Mouse (Mus musculus) gastrocnemius, adult 2 months (tissue): ENCODE measurements around the gene Slc37a1. TPM values are rescaled to one million over a fixed set of nuclear protein-coding genes. Genes with fewer than 3 reads are reported as not detected.
A peak's percentile ranks its signal among the peaks of the same experiment; 100 is the strongest.

Source experiments
- DNase-seq: peaks from one replicate; pipeline ENCODE4 v3.0.0; 2022
- H3K27ac ChIP-seq: fragments of 200-600 bp; 2 replicates; pipeline ENCODE4 v1.8.1; 2022; ENCODE audit warnings: mild to moderate bottlenecking
- H3K4me3 ChIP-seq: fragments of 200-600 bp; 2 replicates; pipeline ENCODE4 v1.8.1; 2022; ENCODE audit warnings: mild to moderate bottlenecking, moderate library complexity
- CTCF ChIP-seq: fragments of 200-600 bp; IDR thresholded peaks from 2 replicates; pipeline ENCODE4 v1.8.1; 2022; ENCODE audit warnings: antibody characterized with exemption, mild to moderate bottlenecking, moderate library complexity
- intact Hi-C: fragments of 180-260 bp; cut with DNase I; formaldehyde crosslinking; loops from one replicate; pipeline ENCODE4 v1.15.1; 2025
- total RNA-seq, 2 experiments: library from RNA; stranded (reverse); gene quantifications; 2 replicates each; pipeline ENCODE4 v1.2.3; 2021

The Slc37a1 gene
- total RNA-seq, 2 experiments from 2014 or later, result 3.0 to 4.2 TPM

DNA sequence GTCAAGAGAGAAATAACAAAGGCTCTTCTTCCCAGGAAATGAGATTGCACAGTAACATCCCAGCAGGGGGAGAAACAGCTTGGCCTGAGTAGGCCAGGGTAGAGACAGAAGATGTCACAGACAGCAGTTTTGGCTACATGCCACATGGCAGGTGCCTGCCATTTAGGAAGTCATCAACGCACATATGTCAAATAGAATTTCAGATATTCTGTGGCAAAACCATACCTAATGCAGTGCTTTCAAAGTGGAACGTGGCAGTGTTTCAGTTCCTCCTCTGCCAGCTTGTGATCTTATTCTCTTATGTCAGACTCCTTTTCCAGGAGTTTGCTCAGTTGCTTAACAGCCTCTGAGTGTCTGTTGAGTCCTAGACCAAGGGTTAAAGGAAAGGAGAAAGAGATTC, 725 bp upstream of the Slc37a1 start:
- H3K4me3 ChIP-seq, result no peak overlapping the region
- intact Hi-C loops, result no loop called here
- no peak for TF ChIP-seq CTCF
- no peak for DNase-seq
- H3K27ac ChIP-seq, result no peak overlapping the region

GRCm38 (mm10) chr17:31287216-31287615, 624 bp downstream of the Slc37a1 start:
- intact Hi-C loops, result no loop called here
- Histone ChIP-seq H3K27ac (no peak overlapping the region), H3K4me3 (no peak overlapping the region)
- no peak for TF ChIP-seq CTCF
- no peak for DNase-seq

DNA sequence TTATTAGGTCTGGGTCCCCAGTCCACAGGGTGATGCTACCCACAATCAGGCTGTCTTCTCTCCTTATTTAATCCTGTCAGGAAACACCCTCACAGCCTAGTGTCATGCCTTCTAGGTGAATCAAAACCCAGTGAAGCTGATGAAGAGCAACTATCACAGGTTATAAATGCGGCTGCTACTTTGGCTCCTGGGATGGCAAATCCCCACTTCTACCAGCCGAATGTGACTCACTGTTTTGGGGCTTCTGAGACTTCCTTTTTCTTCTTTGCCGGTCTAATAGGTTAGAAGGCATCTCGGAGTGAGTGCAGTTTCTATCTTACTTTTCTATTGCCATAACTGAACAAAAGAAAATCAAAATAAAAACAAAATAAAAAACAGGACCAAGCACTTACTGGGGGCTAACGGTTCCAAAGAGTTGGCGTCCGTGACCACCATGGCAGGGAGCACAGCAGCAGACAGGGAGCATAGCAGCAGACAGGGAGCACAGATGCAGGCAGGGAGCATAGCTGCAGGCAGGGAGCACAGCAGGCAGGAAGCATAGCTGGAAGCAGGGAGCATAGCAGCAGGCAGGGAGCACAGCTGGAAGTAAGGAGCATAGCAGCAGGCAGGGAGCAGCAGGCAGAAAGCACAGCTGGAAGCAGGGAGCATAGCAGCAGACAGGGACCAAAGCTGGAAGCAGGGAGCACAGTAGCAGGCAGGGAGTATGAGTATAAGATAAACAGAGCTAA, 2.6 kb downstream of the Slc37a1 start:
- DNase-seq, result no peak
- TF ChIP-seq CTCF, result no peak

GRCm38 (mm10) chr17:31290311-31290710, 3.7 kb downstream of the Slc37a1 start:
- DNase-seq, result no peak

More for the DNA sequence above, 2.6 kb downstream of the Slc37a1 start:
- intact Hi-C loops, result no loop called here
- Histone ChIP-seq H3K27ac (no peak overlapping the region), H3K4me3 (no peak overlapping the region)

DNA sequence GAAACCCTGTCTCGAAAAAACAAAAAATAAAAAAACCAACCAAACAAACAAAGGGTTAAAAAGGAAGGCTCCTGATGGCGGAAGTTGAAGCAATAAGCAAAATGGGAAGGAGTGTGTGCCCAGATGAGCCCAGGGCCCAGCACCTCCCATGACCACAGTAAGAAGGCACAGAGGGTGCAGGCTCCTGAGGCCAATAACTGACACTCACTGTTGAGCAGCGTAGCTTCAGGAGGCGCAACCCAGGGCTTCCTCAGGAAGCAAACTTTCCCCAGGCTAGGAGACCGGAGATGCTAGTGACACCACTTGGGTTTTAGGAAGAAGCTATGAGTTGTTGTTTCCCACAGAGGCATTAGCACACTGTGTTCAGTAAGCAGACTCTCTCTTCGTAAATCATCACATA, 4.3 kb downstream of the Slc37a1 start:
- DNase-seq, result no peak
- TF ChIP-seq CTCF, result no peak
- intact Hi-C loops, result no loop called here
- Histone ChIP-seq H3K27ac (no peak overlapping the region), H3K4me3 (no peak overlapping the region)

More at GRCm38 (mm10) chr17:31290311-31290710, 3.7 kb downstream of the Slc37a1 start:
- H3K4me3 ChIP-seq, result no peak overlapping the region
- TF ChIP-seq CTCF, result no peak
- intact Hi-C loops, result no loop called here
- H3K27ac ChIP-seq, result no peak overlapping the region

DNA sequence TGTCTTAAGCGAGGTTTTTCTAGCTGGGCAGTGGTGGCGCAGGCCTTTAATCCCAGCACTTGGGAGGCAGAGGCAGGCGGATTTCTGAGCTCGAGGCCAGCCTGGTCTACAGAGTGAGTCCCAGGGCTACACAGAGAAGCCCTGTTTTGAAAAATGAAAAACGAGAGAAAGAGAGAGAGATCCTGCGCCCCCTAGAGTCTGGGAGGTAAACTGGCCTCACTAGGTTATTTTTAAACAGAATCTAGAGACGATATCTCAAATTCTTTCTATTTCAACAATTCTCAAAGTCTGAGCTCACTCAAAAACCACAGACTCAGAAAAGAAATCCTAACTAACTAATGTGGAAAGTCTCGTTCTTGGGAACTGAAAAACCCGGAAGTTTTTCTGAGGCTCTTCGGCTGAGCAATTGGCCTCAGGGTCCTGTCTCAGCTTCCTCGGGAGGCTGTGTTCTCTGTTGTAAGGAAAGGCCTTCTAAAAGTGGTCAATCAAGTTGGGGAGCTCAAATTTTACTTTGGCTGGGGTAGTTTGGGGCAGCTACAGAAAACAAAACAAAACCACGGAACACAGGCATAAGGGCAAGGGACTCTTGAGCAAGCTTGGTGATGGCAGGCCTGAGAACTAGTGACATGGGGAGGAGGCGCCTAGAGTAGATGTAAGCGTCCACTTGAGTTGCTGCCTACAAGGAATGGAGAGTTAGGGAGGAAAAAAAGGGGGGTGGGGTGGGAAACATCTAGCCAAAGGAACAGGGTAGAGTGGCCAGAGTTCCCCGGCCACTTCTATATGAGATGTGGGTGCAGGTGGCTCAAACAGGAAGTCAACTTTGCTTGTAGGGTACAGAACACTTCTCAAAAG, 8.0 kb downstream of the Slc37a1 start:
- intact Hi-C loops, result no loop called here
- Histone ChIP-seq H3K27ac (no peak overlapping the region), H3K4me3 (no peak overlapping the region)
- TF ChIP-seq CTCF, result peak; percentile 67
- no peak for DNase-seq

DNA sequence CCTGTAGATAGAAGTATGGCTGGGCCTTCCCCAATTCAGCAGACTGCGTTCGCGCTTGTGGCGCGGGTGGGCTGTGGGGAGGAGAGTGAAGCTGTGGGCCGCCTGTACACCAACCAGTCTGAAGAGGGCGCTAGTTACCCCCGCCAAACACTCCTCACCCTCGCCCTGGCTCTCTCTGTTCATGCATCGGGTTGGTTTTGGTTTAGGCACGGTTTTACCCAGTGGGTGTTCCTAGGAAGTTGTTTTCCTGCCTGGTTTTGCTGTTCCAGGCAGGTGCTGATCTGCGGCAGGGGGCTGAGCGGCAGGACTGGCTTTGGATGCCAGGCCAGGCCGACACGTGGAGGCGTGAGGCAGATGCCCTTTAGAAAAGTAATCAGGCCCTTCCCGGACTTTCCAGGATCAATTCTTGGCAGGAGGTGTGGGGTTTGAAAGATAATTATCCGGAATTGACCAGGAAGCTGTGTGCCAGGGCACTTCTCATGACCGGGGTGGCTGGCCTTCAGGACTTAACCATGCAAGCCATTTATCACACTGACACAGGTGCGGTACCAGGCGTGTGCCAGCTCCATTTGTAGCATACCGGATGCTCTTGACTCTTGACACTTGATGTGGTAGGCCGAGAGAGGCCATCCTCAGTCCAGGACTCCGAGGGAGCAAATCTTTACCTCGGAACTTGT, 8.8 kb downstream of the Slc37a1 start:
- H3K4me3 ChIP-seq, result peak overlapping the region; percentile 77
- peak; percentile 57 for TF ChIP-seq CTCF
- DNase-seq, result peak; percentile 45
- peak overlapping the region; percentile 60; the same call in 1 of the 2 replicates for H3K27ac ChIP-seq
- intact Hi-C loops, result no loop called here

GRCm38 (mm10) chr17:31295892-31296781, 9.5 kb downstream of the Slc37a1 start:
- intact Hi-C loops, result loop anchor here (2.0 kb wide), 2 partner anchors 13 to 41 kb away; no protein-coding TSS in a partner anchor

DNA sequence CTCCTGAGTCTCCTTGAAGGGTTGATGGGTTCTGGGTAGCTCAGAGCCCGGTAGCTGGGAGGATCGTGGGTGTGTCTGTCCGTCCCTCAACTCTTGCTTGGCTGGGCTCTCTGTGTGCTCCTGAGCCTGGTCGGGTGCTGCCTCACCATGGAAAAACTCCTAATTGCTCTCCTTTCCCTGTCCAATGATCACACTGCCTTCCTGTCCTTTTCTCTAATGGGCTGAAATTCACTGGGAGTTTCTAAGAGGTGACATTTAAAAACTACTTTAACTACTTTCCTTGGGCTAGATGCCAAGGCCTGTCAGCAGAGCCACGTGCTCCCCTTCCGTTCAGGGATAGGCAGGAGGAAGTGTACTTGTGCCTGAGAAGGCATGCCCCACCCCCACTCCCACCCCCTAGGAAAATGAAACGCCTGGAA, 10.9 kb downstream of the Slc37a1 start:
- intact Hi-C loops, result loop anchor here (2.0 kb wide), 2 partner anchors 15 to 43 kb away; no protein-coding TSS in a partner anchor
- peak overlapping the region; percentile 60 for H3K27ac ChIP-seq
- peak; percentile 71 for DNase-seq
- peak overlapping the region; percentile 77 for H3K4me3 ChIP-seq
- TF ChIP-seq CTCF, result peak; percentile 67

More at GRCm38 (mm10) chr17:31295892-31296781, 9.5 kb downstream of the Slc37a1 start:
- peak; percentile 90 for DNase-seq
- Histone ChIP-seq H3K4me3 (peak overlapping the region; percentile 77), H3K27ac (peak overlapping the region; percentile 60)
- TF ChIP-seq CTCF, result no peak; the same call in 1 of the 2 replicates

GRCm38 (mm10) chr17:31298419-31299209, 12.0 kb downstream of the Slc37a1 start:
- intact Hi-C loops, result no loop called here
- no peak for DNase-seq
- Histone ChIP-seq H3K27ac (no peak overlapping the region), H3K4me3 (no peak overlapping the region)
- no peak for TF ChIP-seq CTCF

DNA sequence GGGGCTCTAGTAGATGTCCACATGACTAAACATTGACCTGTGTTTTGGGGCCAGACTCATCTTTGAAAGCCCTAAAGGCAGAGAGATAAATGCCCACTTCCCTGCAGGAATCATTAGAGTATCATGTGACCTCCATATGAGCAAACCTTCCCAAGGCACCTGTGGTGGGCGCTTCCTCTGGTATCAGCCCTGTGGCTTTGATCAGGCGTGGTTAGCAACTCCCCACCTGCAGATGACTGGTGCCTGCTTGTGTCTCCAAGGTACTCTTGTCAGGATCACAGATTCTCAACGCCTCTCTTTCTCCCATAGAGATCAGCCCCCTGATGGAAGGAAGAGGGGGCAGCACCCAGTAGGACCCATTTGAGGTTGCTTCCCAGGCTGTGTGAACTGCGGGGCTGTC, 13.4 kb downstream of the Slc37a1 start:
- intact Hi-C loops, result no loop called here
- DNase-seq, result no peak
- H3K27ac ChIP-seq, result no peak overlapping the region
- no peak overlapping the region for H3K4me3 ChIP-seq
- no peak for TF ChIP-seq CTCF
